Mouse (Mus musculus) small intestine, adult 2 months (tissue): ENCODE data around the gene Krt87.

Source experiments
- CTCF ChIP-seq: fragments of 200-500 bp; IDR thresholded peaks from 2 replicates; pipeline ENCODE4 v1.5.1; 2012; ENCODE audit warnings: low read depth, mild to moderate bottlenecking, control low read depth, inconsistent platforms, low read length, moderate library complexity, mixed read lengths; ENCODE audit not compliant: insufficient replicate concordance, insufficient read length; ENCODE audit errors: extremely low read depth
- POLR2A ChIP-seq: fragments of 200-500 bp; IDR thresholded peaks from 2 replicates; pipeline ENCODE4 v1.6.1; 2012; ENCODE audit warnings: low read depth, mild to moderate bottlenecking, control low read depth, inconsistent platforms, low read length, moderate library complexity

- TF ChIP-seq POLR2A (no peak), CTCF (no peak)
Observed at GRCm38 (mm10) chr15:101484939-101485338, 46.3 kb upstream of the Krt87 start.
